Mouse (Mus musculus): Measurements from ENCODE around the gene Plekha7. TPM values are rescaled to one million over a fixed set of nuclear protein-coding genes. Genes with fewer than 3 reads are reported as not detected.

The Plekha7 gene
- total and polyA plus RNA-seq, 2 experiments from 2014 or later, result 9.0 to 20.9 TPM

DNA sequence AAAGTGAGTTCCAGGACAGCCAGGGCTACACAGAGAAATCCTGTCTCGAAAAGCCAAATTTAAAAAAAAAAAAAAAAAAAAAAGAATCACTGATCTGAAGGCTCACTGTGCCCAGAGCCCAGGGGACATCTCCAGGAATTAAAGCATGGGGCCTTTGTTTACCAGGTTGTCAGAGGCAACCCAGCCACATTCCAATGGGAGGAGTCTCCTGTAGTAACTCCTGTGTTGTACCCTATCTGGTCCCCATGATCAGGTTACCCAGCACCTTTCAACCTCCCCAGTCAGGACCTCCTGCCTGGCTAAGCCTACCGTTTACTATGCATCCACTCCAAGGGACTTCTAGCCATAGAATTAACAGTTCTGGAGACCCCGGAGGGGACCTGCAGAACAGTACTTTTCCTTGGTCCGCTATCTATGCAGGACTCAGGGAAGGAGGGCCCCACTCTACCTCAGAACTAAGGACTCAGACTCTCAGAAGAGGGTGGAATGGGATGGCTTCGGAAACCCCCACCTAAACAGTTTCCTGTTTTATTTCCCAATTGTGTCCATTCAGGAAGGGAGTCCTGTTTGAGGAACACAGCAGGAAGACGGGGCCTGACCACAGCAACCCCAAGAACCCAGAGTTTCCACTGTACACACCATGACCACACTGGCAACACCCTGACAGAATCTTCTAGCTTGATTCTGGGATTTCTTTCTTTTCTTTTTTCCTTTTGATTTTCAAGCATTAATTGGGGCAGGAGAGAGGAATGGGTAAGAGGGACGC lies 101.2 kb downstream of the Plekha7 start:
- Histone ChIP-seq H3K36me3 (ENCODE audit: insufficient read depth, low read length) (no peaks in the 10 kb centered on the region), H3K4me3 (ENCODE audit: low read depth, low read length) (no peak overlapping the region), H3K4me1 (ENCODE audit: insufficient read depth, low read length) (peaks cover 16% of the 10 kb centered on the region; the same call in 1 of the 2 replicates), H3K9me3 (ENCODE audit: low read length) (no peaks in the 10 kb centered on the region), H3K27ac (ENCODE audit: low read depth, low read length) (no peak overlapping the region), H3K4me2 (ENCODE audit: low read depth, low read length, poor library complexity, severe bottlenecking) (no peak overlapping the region), H3K9ac (replicated peaks; ENCODE audit: low read length, poor library complexity, severe bottlenecking) (no peak overlapping the region), H3K27me3 (ENCODE audit: insufficient read depth, low read length) (no peaks in the 10 kb centered on the region)
- DNase-seq (ENCODE audit: low spot score) (no peak), ATAC-seq (ENCODE audit: low FRiP score) (no peak)
- TF ChIP-seq CTCF (IDR thresholded peaks at IDR 0.05), result no peak
- 61% methylated on average over 7 of the region's 7 CpGs for WGBS

DNA sequence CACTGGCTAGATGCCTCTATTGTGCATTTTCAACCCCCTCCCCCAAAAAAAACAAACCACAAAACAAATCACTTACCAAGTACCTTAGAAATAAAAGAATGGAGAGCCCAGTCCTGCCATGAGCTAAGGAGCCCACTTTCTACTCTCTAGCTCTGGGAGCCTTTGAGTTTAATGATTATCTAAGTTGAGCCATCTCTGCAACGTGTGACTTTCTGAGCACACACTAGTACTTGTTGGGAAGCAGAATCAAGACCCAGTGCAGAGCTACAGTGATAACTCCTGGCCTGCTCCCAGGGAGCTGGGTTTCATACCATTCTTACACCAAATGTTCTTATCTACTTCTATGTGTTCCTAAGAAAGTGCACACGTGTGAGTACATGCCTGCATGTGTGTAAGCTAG lies 102.7 kb downstream of the Plekha7 start:
- WGBS, result 91% methylated on average over 2 of the region's 2 CpGs
- Histone ChIP-seq H3K4me1 (ENCODE audit: insufficient read depth, low read length) (0 out of 2 replicates have a peak, but pooled peaks cover 8% of the 10 kb centered on the region), H3K36me3 (ENCODE audit: insufficient read depth, low read length) (no peaks in the 10 kb centered on the region), H3K9ac (replicated peaks; ENCODE audit: low read length, poor library complexity, severe bottlenecking) (no peak overlapping the region), H3K4me3 (ENCODE audit: low read depth, low read length) (no peak overlapping the region), H3K27ac (ENCODE audit: low read depth, low read length) (no peak overlapping the region), H3K27me3 (ENCODE audit: insufficient read depth, low read length) (no peaks in the 10 kb centered on the region), H3K9me3 (ENCODE audit: low read length) (no peaks in the 10 kb centered on the region), H3K4me2 (ENCODE audit: low read depth, low read length, poor library complexity, severe bottlenecking) (no peak overlapping the region)
- no peak for DNase-seq (ENCODE audit: low spot score)
- no peak for ATAC-seq (ENCODE audit: low FRiP score)
- no peak for TF ChIP-seq CTCF (IDR thresholded peaks at IDR 0.05)

DNA sequence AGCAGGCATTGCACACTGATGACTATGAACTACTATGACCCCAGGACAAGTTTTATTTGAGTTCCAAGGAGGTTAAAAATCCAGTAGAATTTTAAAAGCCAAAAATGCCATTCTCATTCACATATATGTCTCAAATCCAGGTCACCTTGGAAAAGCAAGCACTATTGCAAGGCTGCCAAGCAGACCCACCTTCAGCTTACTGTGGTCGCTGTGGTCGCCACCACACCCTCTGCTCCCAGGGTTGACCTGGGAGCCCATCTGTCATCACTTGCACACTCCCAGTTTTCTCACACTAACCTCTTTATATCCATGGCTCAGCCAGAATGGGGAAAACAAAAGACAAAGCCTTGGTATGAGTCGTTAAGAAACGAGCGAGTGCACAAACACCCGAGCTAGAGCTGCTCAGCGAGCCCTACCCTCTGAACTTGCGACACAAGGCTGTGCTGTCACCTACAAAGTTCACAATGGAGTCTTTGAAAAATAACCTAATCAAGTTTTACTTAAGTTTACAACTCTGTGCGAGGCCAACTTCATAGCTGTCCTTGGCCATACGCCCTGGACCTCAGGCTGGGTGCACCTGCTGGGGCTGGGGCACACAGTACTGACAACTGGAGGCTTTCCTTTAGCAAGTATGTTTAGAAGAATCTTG lies 106.0 kb downstream of the Plekha7 start:
- Histone ChIP-seq H3K9ac (replicated peaks; ENCODE audit: low read length, poor library complexity, severe bottlenecking) (no peak overlapping the region), H3K36me3 (ENCODE audit: insufficient read depth, low read length) (no peaks in the 10 kb centered on the region), H3K4me2 (ENCODE audit: low read depth, low read length, poor library complexity, severe bottlenecking) (no peak overlapping the region), H3K27me3 (ENCODE audit: insufficient read depth, low read length) (no peaks in the 10 kb centered on the region), H3K27ac (ENCODE audit: low read depth, low read length) (no peak overlapping the region), H3K9me3 (ENCODE audit: low read length) (no peaks in the 10 kb centered on the region), H3K4me3 (ENCODE audit: low read depth, low read length) (no peak overlapping the region), H3K4me1 (ENCODE audit: insufficient read depth, low read length) (0 out of 2 replicates have a peak, but pooled peaks cover 4% of the 10 kb centered on the region)
- DNase-seq (ENCODE audit: low spot score) (no peak), ATAC-seq (ENCODE audit: low FRiP score) (no peak)
- 78% methylated on average over 10 of the region's 10 CpGs for WGBS
- TF ChIP-seq CTCF (IDR thresholded peaks at IDR 0.05), result no peak

DNA sequence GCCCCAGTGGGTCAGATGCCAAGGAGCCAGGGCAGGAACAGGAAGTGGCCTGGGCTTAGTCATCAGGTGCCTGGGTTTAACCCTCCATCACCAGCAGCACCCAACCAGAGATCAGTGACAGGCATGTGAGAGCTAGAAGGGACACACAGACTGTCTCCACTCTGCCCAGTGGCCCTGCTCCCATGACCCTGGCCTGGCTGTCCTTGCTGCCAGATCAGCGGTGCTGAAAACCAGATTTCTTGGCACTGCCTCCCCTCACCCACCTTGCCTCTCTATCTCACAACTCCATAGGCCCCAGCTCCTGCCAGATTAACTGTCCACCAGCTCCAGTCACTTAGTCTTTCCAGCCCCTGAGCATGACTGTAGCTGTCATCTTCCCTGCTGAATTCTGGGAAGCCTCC lies 107.2 kb downstream of the Plekha7 start:
- Histone ChIP-seq H3K9ac (replicated peaks; ENCODE audit: low read length, poor library complexity, severe bottlenecking) (no peak overlapping the region), H3K27ac (ENCODE audit: low read depth, low read length) (no peak overlapping the region), H3K9me3 (ENCODE audit: low read length) (no peaks in the 10 kb centered on the region), H3K4me2 (ENCODE audit: low read depth, low read length, poor library complexity, severe bottlenecking) (no peak overlapping the region), H3K36me3 (ENCODE audit: insufficient read depth, low read length) (no peaks in the 10 kb centered on the region), H3K4me1 (ENCODE audit: insufficient read depth, low read length) (0 out of 2 replicates have a peak, but pooled peaks cover 4% of the 10 kb centered on the region), H3K27me3 (ENCODE audit: insufficient read depth, low read length) (no peaks in the 10 kb centered on the region), H3K4me3 (ENCODE audit: low read depth, low read length) (no peak overlapping the region)
- no peak for DNase-seq (ENCODE audit: low spot score)
- no peak for TF ChIP-seq CTCF (IDR thresholded peaks at IDR 0.05)
- ATAC-seq (ENCODE audit: low FRiP score), result no peak
- WGBS, result 53% methylated on average over 1 of the region's 1 CpGs

DNA sequence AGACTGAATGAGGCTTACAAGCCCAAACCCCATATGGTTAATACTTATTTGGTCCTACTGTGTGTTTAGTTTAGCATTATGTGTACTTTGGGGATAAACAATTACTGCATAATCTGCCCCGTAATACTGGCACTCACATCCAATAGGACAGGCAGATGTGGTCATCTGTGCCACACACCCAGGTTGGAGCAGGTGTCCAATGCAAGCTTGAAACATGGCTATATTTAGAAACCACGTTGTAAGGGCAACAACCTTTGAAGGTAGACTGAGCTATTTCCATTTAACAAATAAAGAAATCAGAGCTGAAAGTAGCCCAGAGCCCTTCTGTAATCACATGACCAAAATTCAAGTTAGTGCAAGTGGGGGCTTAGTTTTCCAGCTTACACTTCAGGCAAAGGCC lies 107.6 kb downstream of the Plekha7 start:
- Histone ChIP-seq H3K27me3 (ENCODE audit: insufficient read depth, low read length) (no peaks in the 10 kb centered on the region), H3K4me1 (ENCODE audit: insufficient read depth, low read length) (0 out of 2 replicates have a peak, but pooled peaks cover 4% of the 10 kb centered on the region), H3K4me2 (ENCODE audit: low read depth, low read length, poor library complexity, severe bottlenecking) (no peak overlapping the region), H3K4me3 (ENCODE audit: low read depth, low read length) (no peak overlapping the region), H3K27ac (ENCODE audit: low read depth, low read length) (no peak overlapping the region), H3K9me3 (ENCODE audit: low read length) (no peaks in the 10 kb centered on the region), H3K9ac (replicated peaks; ENCODE audit: low read length, poor library complexity, severe bottlenecking) (no peak overlapping the region), H3K36me3 (ENCODE audit: insufficient read depth, low read length) (no peaks in the 10 kb centered on the region)
- WGBS, result 87% methylated on average over 2 of the region's 2 CpGs
- no peak for TF ChIP-seq CTCF (IDR thresholded peaks at IDR 0.05)
- DNase-seq (ENCODE audit: low spot score) (no peak), ATAC-seq (ENCODE audit: low FRiP score) (no peak)

DNA sequence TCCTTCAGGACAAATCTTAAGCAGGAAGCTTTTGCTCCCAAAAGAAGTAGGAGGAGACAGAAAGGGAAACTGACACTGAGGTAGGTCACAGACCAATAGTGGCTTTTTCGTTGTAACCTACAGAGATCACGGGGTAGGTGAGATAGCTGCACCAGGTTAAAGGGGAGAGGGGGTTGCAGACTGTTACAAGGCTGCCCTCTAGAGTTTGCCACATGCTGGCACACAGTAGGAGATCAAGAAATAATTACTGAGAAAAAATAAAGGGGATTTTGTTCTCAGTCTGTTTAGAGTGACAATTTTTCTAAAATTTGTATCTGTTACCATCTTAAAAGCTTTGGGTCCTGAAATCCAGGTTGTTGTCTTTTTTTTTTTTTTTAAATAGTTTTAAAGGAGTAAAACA lies 109.3 kb downstream of the Plekha7 start:
- 0 out of 2 replicates have a peak, but pooled peaks cover 4% of the 10 kb centered on the region for H3K4me1 ChIP-seq (ENCODE audit: insufficient read depth, low read length)
- no peak overlapping the region for H3K4me2 ChIP-seq (ENCODE audit: low read depth, low read length, poor library complexity, severe bottlenecking)
- no peaks in the 10 kb centered on the region for H3K9me3 ChIP-seq (ENCODE audit: low read length)
- H3K27me3 ChIP-seq (ENCODE audit: insufficient read depth, low read length), result no peaks in the 10 kb centered on the region
- no peak overlapping the region for H3K27ac ChIP-seq (ENCODE audit: low read depth, low read length)
- no peaks in the 10 kb centered on the region for H3K36me3 ChIP-seq (ENCODE audit: insufficient read depth, low read length)
- no peak for ATAC-seq (ENCODE audit: low FRiP score)
- no peak for DNase-seq (ENCODE audit: low spot score)
- H3K4me3 ChIP-seq (ENCODE audit: low read depth, low read length), result no peak overlapping the region
- WGBS, result 50% methylated on average over 2 of the region's 2 CpGs
- TF ChIP-seq CTCF (IDR thresholded peaks at IDR 0.05), result peak; percentile 10; the same call in 1 of the 2 replicates
- no peak overlapping the region for H3K9ac ChIP-seq (replicated peaks; ENCODE audit: low read length, poor library complexity, severe bottlenecking)

All from midbrain, postnatal 0 days (tissue).